Mouse (Mus musculus) thymus, adult 2 months (tissue): Measurements from ENCODE around the gene Pard6b.

ENCODE experiments used
- CTCF ChIP-seq: fragments of 200-500 bp; IDR thresholded peaks from 2 replicates; pipeline ENCODE4 v1.5.1; 2012; ENCODE audit warnings: mild to moderate bottlenecking, control low read depth, low read length, moderate library complexity, borderline replicate concordance; ENCODE audit not compliant: control insufficient read depth, poor library complexity, insufficient read depth; ENCODE audit errors: extremely low read depth
- POLR2A ChIP-seq: fragments of 200-500 bp; IDR thresholded peaks from 2 replicates; pipeline ENCODE4 v1.6.1; 2012; ENCODE audit warnings: mild to moderate bottlenecking, low read length, control low read depth, moderate library complexity; ENCODE audit not compliant: control insufficient read depth, poor library complexity, insufficient read depth; ENCODE audit errors: extremely low read depth

- TF ChIP-seq CTCF = no peak
- no peak for TF ChIP-seq POLR2A
These were observed 38.3 kb downstream of the Pard6b start for GRCm38 (mm10) chr2:168119123-168119522.
